Mouse (Mus musculus) gastrocnemius, postnatal 25 days (tissue): ENCODE results near the gene Klhdc3. TPM values are rescaled to one million over a fixed set of nuclear protein-coding genes. Genes with fewer than 3 reads are reported as not detected.

Source experiments
- DNase-seq: peaks from one replicate; pipeline ENCODE4 v3.0.0; 2022
- total RNA-seq, 2 experiments: library from RNA; stranded (reverse); gene quantifications; 1 replicate in 1 of 2; 2 replicates in 1 of 2; pipeline ENCODE4 v1.2.3; 2021

The Klhdc3 gene
- total RNA-seq, 2 experiments from 2014 or later, result 135 to 168 TPM

DNA sequence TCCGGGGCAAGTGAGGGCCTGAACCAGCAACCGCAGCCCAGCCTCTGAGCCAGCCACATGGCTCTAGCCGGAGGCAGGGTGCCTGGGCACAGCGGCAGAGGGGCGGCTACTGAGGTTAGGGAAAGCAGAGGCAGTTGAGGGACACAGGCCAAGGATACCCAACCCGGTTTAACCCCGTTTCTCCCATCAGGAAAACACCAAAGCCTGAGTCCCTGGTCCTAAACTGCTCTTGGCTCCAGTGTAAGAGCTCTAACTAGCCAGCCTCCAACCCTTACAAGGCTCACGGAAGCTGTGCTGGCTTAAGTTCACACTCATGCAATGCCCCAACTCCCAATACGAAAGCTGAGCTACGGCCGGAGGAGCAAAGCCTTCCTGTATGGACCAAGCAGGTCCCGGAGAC is 56.1 kb downstream of the Klhdc3 start:
- no peak for DNase-seq

Other genes with a start within 250 kb of the Klhdc3 start
- gene Slc22a7, start 242.5 kb downstream of the Klhdc3 start, total RNA-seq, result not detected
- 1 to 10 TPM in 1 of 2 experiments, under 1 TPM in 1; 0.77 to 1.4 TPM for gene Ttbk1, start 193.2 kb downstream of the Klhdc3 start, total RNA-seq
- gene Dnph1, start 184.2 kb downstream of the Klhdc3 start, total RNA-seq, result 1 to 10 TPM; 4.5 to 5.4 TPM
- 10 to 100 TPM; 11.7 to 12.1 TPM for gene Cul9, start 134.5 kb downstream of the Klhdc3 start, total RNA-seq
- gene Srf, start 124.7 kb downstream of the Klhdc3 start, total RNA-seq, result 10 to 100 TPM; 64.6 to 85.8 TPM
- 1 to 10 TPM; 1.1 to 1.3 TPM for gene Ptk7, start 51.4 kb downstream of the Klhdc3 start, total RNA-seq
- gene Klc4, start 34.9 kb downstream of the Klhdc3 start, total RNA-seq, result 10 to 100 TPM; 12.7 to 15.0 TPM
- 100 to 1,000 TPM in 1 of 2 experiments, 10 to 100 TPM in 1; 99.2 to 110 TPM for gene Mrpl2, start 34.7 kb downstream of the Klhdc3 start, total RNA-seq
- gene Cul7, start 30.6 kb downstream of the Klhdc3 start, total RNA-seq, result 10 to 100 TPM in 1 of 2 experiments, 1 to 10 TPM in 1; 8.8 to 14.4 TPM
- gene Rrp36, start 6.6 kb downstream of the Klhdc3 start, total RNA-seq, result 10 to 100 TPM in 1 of 2 experiments, 1 to 10 TPM in 1; 7.5 to 12.1 TPM
- gene Mea1, start 2.1 kb downstream of the Klhdc3 start, total RNA-seq, result 10 to 100 TPM; 45.3 to 54.7 TPM
- 10 to 100 TPM; 24.0 to 28.3 TPM for gene Ppp2r5d, start 24.2 kb upstream of the Klhdc3 start, total RNA-seq
- gene Pex6, start 30.5 kb upstream of the Klhdc3 start, total RNA-seq, result 10 to 100 TPM; 12.5 to 14.0 TPM
- gene Gnmt, start 48.3 kb upstream of the Klhdc3 start, total RNA-seq, result 1 to 10 TPM; 1.1 to 1.2 TPM
- 10 to 100 TPM in 1 of 2 experiments, 1 to 10 TPM in 1; 8.3 to 11.8 TPM for gene Cnpy3, start 71.3 kb upstream of the Klhdc3 start, total RNA-seq
- not detected for gene Ptcra, start 82.8 kb upstream of the Klhdc3 start, total RNA-seq
- gene 2310039H08Rik, start 91.7 kb upstream of the Klhdc3 start, total RNA-seq, result 10 to 100 TPM; 34.9 to 35.0 TPM
- 10 to 100 TPM; 42.6 to 50.4 TPM for gene Rpl7l1, start 101.8 kb upstream of the Klhdc3 start, total RNA-seq
- 1 to 10 TPM; 7.5 to 9.2 TPM for gene Bicral, start 177.6 kb upstream of the Klhdc3 start, total RNA-seq
- gene Tbcc, start 209.8 kb upstream of the Klhdc3 start, total RNA-seq, result 1 to 10 TPM; 7.1 to 8.5 TPM
- not detected for gene Prph2, start 229.5 kb upstream of the Klhdc3 start, total RNA-seq